Mouse (Mus musculus): ENCODE data around the gene Olfr1489. TPM values are rescaled to one million over a fixed set of nuclear protein-coding genes. Genes with fewer than 3 reads are reported as not detected.

Gene Olfr1489
- total RNA-seq (2023) = not detected

GRCm38 (mm10) chr19:13631321-13631720, at the start of gene Olfr1489:
TSS of gene Olfr1489 (plus strand) at chr19:13631621.

GRCm38 (mm10) chr19:13583211-13583610, 48.2 kb upstream of the Olfr1489 start, which contains the start of gene Olfr1484:
TSS of gene Olfr1484 (plus strand) at chr19:13583511.

GRCm38 (mm10) chr19:13617075-13617474, 14.3 kb upstream of the Olfr1489 start, which contains the start of gene Olfr1487:
TSS of gene Olfr1487 (plus strand) at chr19:13617375.

GRCm38 (mm10) chr19:13650791-13651190, 19.4 kb downstream of the Olfr1489 start, which contains the start of gene Olfr1490:
TSS of gene Olfr1490 (plus strand) at chr19:13651091.

Other genes starting within 250 kb of the Olfr1489 start
- gene Olfr1469, start 223.8 kb upstream of the Olfr1489 start, total RNA-seq (2023) = not detected
- not detected for gene Olfr1471, start 188.2 kb upstream of the Olfr1489 start, total RNA-seq (2023)
- gene Olfr1472, start 175.5 kb upstream of the Olfr1489 start, total RNA-seq (2023) = not detected
- gene Olfr1474, start 162.1 kb upstream of the Olfr1489 start, total RNA-seq (2023) = not detected
- gene Olfr1475, start 151.4 kb upstream of the Olfr1489 start, total RNA-seq (2023) = not detected
- not detected for gene Olfr1477, start 131.1 kb upstream of the Olfr1489 start, total RNA-seq (2023)
- gene Olfr1480, start 103.7 kb upstream of the Olfr1489 start, total RNA-seq (2023) = not detected
- not detected for gene Olfr1484, start 48.1 kb upstream of the Olfr1489 start, total RNA-seq (2023)
- not detected for gene Olfr1487, start 14.2 kb upstream of the Olfr1489 start, total RNA-seq (2023)
- not detected for gene Olfr1490, start 19.5 kb downstream of the Olfr1489 start, total RNA-seq (2023)
- gene Olfr1491, start 65.6 kb downstream of the Olfr1489 start, total RNA-seq (2023) = not detected
- not detected for gene Olfr1493-ps1, start 91.7 kb downstream of the Olfr1489 start, total RNA-seq (2023)
- gene Olfr1494, start 108.1 kb downstream of the Olfr1489 start, total RNA-seq (2023) = not detected
- not detected for gene Olfr1495, start 133.0 kb downstream of the Olfr1489 start, total RNA-seq (2023)
- not detected for gene Olfr1496, start 146.3 kb downstream of the Olfr1489 start, total RNA-seq (2023)
- gene Olfr1497, start 166.6 kb downstream of the Olfr1489 start, total RNA-seq (2023) = not detected
- not detected for gene Olfr1499, start 187.8 kb downstream of the Olfr1489 start, total RNA-seq (2023)
- not detected for gene Olfr1500, start 198.9 kb downstream of the Olfr1489 start, total RNA-seq (2023)
- gene Olfr1501, start 219.1 kb downstream of the Olfr1489 start, total RNA-seq (2023) = not detected
- gene Olfr1502, start 230.2 kb downstream of the Olfr1489 start, total RNA-seq (2023) = not detected

Data from CD4-positive naive resting alpha-beta T cell, adult 76 days (primary cell).